Mouse (Mus musculus) brown adipose tissue, adult 24 weeks (tissue): ENCODE results near the gene Inhba. TPM values are rescaled to one million over a fixed set of nuclear protein-coding genes. Genes with fewer than 3 reads are reported as not detected.

Experiments
- H3K27ac ChIP-seq: fragments of 200-500 bp; replicated peaks from 2 replicates; pipeline ENCODE4 v1.5.1; 2012; ENCODE audit warnings: low read depth, mild to moderate bottlenecking, low read length
- H3K4me1 ChIP-seq: fragments of 200-500 bp; 2 replicates; pipeline ENCODE4 v1.6.1; 2012; ENCODE audit warnings: low read length, mixed read lengths; ENCODE audit not compliant: control insufficient read depth, insufficient read depth, insufficient read length
- H3K4me3 ChIP-seq: fragments of 200-500 bp; 2 replicates; pipeline ENCODE4 v1.5.1; 2012; ENCODE audit warnings: low read depth, mild to moderate bottlenecking, low read length, moderate library complexity; ENCODE audit not compliant: insufficient read depth
- polyA plus RNA-seq: library from polyadenylated mRNA; stranded (reverse); fragments of >200 nt; gene quantifications from 2 replicates; pipeline ENCODE4 v1.2.4, GENCODE M21; 2012; ENCODE audit not compliant: missing spikeins, insufficient read depth, insufficient read length

Inhba gene
- not detected in 2 replicates for polyA plus RNA-seq

DNA sequence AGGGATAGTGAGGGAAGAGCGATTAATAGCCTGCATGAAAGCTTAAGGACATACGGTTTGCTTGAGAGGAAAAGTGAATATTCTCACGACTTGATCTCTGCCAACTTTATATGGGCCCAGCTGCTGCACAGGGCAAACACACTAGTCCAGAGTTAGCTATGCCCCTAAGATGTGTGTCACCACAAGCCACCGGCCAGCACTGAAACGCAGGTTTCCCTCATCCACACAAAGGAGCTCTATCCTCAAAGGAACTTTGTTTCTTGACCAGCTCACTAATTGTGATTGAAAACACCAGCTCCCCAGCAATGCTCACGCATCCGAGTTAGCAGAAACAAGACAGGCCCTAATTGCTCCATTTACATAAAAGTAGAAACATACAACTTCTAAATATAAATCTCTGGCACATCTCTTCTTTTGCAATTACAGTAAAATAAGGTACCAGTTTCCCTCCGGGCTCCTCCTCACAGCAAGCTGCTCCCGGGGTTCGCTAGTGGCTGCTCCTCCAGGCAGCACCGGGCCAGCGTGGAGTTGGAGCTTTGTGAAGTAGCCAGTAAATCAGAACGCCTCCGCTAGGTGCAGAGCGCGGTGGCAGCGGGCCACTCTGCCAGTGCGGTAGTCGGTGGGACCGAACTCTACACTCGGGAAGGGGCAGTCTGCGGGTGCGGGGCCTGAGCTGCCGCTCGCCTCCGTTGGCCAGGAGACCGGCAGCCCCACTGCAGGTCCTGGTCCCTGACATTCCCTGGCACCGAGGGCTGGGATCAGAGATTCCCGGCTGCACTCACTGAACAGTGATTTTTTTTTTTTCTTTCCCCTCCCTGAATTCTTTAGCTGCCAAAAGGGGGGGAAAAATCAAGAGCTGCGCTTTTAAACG, at the start of gene Inhba:
TSS of gene Inhba (plus strand) at position 480 of the 871 bp plus-strand sequence.
- peak within 1 kb of the TSS; percentile 55 for H3K4me3 ChIP-seq
- H3K4me1 ChIP-seq, result no peaks in the 10 kb centered on the region; the same call in 1 of the 2 replicates
- H3K27ac ChIP-seq, result no peak within 1 kb of the TSS

DNA sequence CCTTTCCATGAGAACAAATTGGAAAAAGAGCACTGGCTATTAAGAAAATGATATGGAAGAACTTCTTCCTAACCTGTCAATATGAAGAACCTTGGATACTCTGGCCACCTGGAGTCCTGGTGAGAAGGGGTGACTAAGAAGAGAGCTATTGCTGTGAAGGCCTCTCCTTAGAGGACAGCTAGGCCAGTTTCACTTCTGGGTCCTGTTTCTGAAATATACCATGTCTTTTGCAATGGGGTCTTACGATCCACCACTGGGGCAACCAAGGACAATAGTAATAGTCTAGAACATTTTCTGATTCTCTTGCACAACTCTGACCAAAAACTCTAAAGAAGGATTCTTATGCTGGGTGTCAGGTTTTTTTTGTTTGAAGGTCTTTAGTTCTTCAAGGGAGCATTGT, 35.1 kb upstream of the Inhba start:
- Histone ChIP-seq H3K4me3 (no peak overlapping the region), H3K27ac (no peak overlapping the region), H3K4me1 (no peaks in the 10 kb centered on the region)

DNA sequence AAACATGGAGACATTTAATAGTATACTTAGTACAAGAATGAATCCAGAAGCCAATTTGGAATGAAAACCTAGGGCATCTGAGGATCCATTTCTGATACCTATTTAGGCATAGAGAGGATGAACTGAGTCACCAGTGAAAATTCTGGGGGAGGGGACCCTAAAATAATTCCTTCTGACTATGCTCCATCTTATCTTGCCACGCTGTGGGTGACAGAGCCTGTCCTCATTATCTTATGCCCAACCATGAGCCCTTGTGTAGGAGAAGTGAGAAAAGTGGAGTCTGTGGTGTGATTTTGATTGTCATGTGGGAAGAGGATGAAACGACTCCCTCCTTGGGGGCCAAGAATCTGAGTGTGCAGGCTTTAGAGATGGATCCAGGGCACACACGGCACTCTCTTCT, 32.1 kb upstream of the Inhba start:
- H3K27ac ChIP-seq, result no peak overlapping the region
- no peak overlapping the region for H3K4me3 ChIP-seq
- no peaks in the 10 kb centered on the region for H3K4me1 ChIP-seq

DNA sequence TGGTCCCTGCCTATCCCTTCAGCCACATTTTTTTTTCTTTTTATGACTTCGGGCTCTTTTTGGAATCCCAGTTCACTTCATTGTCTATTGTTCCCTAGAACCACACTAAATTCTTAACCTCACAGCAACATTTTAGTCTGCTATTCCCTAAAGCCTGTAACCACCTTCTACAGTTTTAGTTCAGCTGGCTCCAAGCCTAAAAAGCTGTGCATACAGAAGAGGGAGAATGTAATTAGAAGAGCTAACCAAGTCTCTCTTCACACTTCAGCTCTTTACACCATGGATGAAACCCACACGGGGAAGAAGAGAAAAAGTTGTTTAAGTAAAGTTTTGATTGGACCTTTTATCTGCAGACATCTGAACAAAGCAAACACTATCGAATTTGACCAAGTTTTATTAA, 29.6 kb upstream of the Inhba start:
- H3K4me3 ChIP-seq, result no peak overlapping the region
- no peaks in the 10 kb centered on the region for H3K4me1 ChIP-seq
- H3K27ac ChIP-seq, result no peak overlapping the region

DNA sequence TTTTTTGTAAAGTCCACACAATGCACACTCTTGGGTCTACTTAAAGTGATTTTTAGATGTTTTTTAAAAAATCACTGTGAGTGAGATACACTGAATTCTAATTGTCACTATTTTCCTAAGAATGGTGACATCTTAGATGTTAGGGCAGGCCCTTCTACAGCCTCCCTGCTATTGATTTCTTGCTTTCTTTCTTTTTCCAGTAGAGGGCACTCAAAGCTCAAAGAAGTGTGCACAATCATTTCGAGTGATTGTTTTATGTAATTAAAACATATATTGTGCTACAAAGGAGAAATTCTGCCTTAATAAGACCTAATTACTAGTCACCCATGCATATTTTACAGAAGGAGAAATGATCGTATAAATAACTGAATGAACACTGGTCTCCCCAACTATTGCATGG, 25.9 kb upstream of the Inhba start:
- Histone ChIP-seq H3K27ac (no peak overlapping the region), H3K4me1 (no peaks in the 10 kb centered on the region), H3K4me3 (no peak overlapping the region)

- H3K4me1 ChIP-seq, result no peaks in the 10 kb centered on the region
- no peak overlapping the region for H3K4me3 ChIP-seq
- H3K27ac ChIP-seq, result no peak overlapping the region
These were observed 25.5 kb upstream of the Inhba start for GRCm38 (mm10) chr13:15986172-15986571.

- Histone ChIP-seq H3K27ac (no peak overlapping the region), H3K4me3 (no peak overlapping the region), H3K4me1 (no peaks in the 10 kb centered on the region)
These were observed 16.3 kb upstream of the Inhba start for GRCm38 (mm10) chr13:15995314-15995713.

DNA sequence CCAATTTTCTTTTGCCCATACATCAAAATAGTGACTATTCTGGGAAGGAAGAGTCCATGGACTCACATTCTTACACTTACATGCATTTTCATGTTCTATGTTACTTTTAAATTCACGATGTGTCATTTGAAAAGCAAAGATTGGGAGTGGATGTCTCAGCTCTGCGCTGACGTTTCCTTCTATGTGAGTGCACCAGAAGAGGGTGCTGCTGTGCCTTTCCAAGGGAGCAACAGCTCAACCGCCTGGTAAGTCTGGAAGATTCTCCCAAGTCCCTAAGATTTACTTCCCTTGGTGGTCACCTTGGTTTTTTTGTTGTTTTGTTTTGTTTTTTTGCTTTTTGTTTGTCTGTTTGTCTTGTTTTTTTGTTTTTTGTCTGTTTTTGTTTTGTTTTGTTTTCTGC, 6.1 kb upstream of the Inhba start:
- H3K27ac ChIP-seq, result no peak overlapping the region
- no peaks in the 10 kb centered on the region for H3K4me1 ChIP-seq

DNA sequence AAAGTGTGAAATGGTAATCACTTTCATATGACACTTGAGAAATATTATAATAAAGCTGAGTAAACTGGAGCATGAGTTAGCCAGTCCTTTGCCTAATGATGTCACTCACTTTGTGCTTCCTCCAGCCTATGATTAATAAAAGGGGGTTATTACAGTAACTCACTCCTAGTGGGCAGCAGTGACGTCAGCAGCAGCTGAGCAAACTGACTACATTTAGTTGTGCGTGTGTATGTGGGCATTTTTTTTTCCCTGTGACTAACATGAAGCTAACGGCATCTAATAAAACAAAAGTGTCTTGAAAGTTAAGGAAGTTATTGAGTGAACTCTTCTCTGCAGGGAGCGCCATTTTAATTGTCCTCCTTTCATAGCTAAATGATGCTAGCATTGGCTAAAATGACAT, 3.9 kb upstream of the Inhba start:
- Histone ChIP-seq H3K27ac (no peak overlapping the region), H3K4me1 (no peaks in the 10 kb centered on the region; the same call in 1 of the 2 replicates), H3K4me3 (no peak overlapping the region)

More for the DNA sequence above, 6.1 kb upstream of the Inhba start:
- H3K4me3 ChIP-seq, result no peak overlapping the region

- no peak overlapping the region for H3K27ac ChIP-seq
- H3K4me1 ChIP-seq, result no peaks in the 10 kb centered on the region; the same call in 1 of the 2 replicates
- no peak overlapping the region for H3K4me3 ChIP-seq
These were observed 3.3 kb upstream of the Inhba start for GRCm38 (mm10) chr13:16008348-16008747.

- H3K27ac ChIP-seq, result no peak overlapping the region
- no peaks in the 10 kb centered on the region; the same call in 1 of the 2 replicates for H3K4me1 ChIP-seq
- H3K4me3 ChIP-seq, result no peak overlapping the region
These were observed 1.7 kb upstream of the Inhba start for GRCm38 (mm10) chr13:16009766-16010465.

DNA sequence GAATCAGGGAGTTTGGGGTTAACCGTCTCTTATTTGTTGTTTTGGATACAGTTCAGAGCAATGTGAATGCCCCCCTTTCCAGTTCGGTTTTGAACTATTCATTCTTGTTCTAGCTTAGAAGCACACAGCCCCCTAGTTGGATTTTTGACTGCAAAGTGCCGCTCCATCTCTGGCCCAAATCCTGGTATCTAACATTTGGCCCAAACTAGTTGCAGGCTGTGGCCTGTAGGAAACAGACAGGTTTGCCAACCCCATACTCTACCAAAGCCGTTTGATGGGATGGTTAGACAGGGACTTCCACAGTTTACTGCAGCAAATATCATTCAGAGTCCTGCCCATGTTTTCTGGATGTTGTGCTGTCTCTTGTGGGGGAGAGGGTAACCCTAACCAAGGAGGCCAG, 1.1 kb upstream of the Inhba start:
- Histone ChIP-seq H3K4me1 (no peaks in the 10 kb centered on the region; the same call in 1 of the 2 replicates), H3K27ac (no peak overlapping the region), H3K4me3 (no peak overlapping the region)

DNA sequence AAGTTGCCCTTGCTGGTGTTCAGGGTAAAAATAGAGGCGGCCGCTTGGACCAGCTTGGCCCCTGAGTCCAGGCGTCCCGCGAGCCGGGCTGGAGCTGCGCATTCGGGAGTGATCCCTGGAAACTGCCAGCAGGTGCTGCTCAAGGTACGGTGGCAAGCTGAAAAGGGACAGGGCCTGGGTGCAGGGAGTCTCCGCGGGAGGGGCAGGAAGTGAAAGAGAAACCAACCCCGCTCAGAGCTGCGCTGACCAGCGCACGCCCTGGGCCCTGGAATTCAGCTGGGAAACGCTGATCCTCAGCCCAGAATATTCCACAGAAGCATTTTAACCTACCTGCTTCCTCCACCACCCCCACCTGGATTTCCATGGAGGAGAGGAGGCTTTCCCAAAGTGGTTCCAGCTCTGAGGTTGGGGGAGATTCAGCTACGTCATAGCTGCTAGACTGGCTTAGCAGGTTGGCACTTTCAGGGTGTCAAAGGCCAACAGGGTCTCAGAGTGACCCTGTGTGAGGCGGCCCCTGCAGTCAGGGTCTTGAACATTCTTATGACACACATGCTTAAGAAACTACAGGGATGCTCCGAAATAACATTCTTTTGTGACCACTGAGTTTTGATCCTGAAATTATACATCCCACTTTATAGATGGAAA, 714 bp downstream of the Inhba start:
- Histone ChIP-seq H3K27ac (no peak overlapping the region), H3K4me3 (peak overlapping the region; percentile 55), H3K4me1 (no peaks in the 10 kb centered on the region; the same call in 1 of the 2 replicates)

DNA sequence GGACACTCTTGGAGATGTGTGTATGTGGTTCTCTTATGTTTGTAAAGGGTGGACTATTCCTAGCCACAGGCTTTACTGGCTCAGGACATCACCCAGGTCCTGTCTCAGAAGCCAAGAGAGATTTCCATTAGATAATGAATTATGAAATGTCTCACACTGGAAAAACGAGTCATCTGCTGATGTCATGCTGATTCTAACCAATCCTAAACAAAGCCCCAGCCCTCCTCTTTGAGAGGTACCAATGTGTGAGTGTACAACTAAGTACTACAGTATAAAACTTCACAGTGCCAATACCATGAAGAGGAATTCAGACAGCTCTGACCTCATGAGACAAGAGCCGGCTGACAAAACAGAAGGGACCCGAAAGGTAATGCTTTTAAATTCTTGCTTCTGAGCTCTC, 2.5 kb downstream of the Inhba start:
- Histone ChIP-seq H3K4me1 (no peaks in the 10 kb centered on the region; the same call in 1 of the 2 replicates), H3K27ac (no peak overlapping the region), H3K4me3 (no peak overlapping the region)

- Histone ChIP-seq H3K4me3 (no peak overlapping the region), H3K27ac (no peak overlapping the region)
These were observed 4.9 kb downstream of the Inhba start for GRCm38 (mm10) chr13:16016506-16016905.

More at GRCm38 (mm10) chr13:16016506-16016905, 4.9 kb downstream of the Inhba start:
- H3K4me1 ChIP-seq, result no peaks in the 10 kb centered on the region; the same call in 1 of the 2 replicates
